Mouse (Mus musculus): ENCODE data around the gene Gm27029. TPM values are rescaled to one million over a fixed set of nuclear protein-coding genes. Genes with fewer than 3 reads are reported as not detected.
"Not testable (repeated sequence)": the region's sequence is repeated elsewhere in the genome, so short reads cannot be mapped to it uniquely, and the experiment has no call there.

The Gm27029 gene
- total RNA-seq (2021), result 1 to 10 TPM; 3.4 to 5.9 TPM
- long read RNA-seq, experiment 1, partial matches to known transcripts, result 1 of 1 reads
- long read RNA-seq, experiment 1, other reads (novel, unspliced or antisense), result 0 of 1 reads
- long read RNA-seq, experiment 2, partial matches to known transcripts, result 2 of 2 reads
- long read RNA-seq, experiment 2, other reads (novel, unspliced or antisense), result 0 of 2 reads

DNA sequence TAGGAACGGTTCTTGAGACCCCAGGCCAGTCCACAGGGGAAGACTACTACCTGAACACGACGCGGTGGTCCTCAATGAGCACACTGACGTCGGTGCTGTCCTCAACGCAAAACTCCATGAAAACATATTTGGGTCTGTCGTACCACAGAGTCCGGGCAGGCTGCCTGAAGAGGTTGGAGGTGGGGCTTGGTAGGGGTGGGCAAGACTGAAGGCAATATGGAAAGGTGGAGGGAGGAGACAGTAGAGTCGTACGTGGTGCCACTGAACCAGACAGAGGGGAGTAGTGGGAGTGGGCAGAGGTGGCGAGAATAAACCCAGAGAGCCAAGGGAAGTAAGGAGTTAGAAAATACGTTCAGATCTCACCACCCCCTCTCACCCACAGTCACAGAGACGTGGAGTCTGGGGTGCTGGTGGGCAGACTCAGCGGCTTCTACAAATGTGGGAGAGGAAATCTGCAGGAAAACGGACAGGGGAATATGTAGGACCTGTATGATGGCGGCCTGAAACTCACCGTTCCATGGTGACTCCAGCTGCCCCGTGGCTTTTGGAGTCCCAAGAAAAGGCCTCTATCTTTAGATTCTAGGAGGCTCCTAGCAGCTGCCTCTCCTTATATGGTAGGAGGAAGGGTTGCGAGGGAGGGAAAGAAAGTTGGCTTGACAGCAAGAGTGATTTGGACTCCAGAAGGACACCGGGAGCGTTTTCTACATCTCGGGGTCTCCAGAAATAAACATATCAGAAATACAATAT lies at the start of gene Gm27029:
Gene Gm27029, minus strand, starts transcription at position 692 of the 747 bp plus-strand sequence.
- no peak for DNase-seq (ENCODE audit: low spot score in 2 of 2)

DNA sequence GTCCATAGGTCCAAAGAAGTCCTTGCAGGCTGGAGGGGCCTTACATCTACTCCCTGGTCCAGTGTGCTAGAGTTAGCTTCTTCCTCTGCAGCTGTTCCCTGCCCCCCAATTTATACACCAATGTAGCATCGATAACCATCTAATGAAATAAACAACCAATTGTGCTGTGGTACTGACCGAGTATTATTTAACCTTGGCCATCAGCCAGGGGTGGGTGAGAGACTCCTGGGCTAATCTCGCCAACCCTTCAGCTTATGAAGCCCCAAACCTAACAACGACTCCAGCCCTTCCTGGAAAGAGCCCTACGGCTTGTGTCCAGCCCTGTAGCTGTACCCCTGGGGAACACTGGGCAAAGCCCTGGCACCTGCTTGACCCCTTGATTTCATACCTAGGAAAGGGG lies 49.7 kb upstream of the Gm27029 start:
- no peak for DNase-seq (ENCODE audit: low spot score in 2 of 2)

GRCm38 (mm10) chr11:101473686-101474085 lies 49.1 kb upstream of the Gm27029 start:
- DNase-seq (ENCODE audit: low spot score in 2 of 2), result not testable (repeated sequence)

DNA sequence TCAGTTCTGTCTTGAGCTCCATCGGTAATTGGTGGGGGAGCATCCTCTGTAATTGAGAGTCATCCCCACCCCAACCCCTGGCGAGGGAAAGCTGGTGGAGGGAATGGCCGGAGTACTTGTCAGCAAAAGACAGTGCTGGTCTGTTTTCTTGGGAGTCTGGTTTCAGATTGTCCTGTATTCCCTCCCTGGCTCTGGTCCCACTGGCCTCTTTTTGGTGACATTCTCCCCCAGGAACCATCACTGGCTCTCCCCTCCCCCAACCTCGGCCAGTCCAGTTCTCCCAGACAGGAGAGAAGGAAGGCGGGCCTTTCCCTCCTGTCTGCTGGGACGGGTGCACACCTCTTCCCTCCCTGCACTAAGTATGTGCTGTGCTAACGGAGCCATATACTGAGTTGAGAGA lies 47.7 kb upstream of the Gm27029 start:
- no peak for DNase-seq (ENCODE audit: low spot score in 2 of 2)

DNA sequence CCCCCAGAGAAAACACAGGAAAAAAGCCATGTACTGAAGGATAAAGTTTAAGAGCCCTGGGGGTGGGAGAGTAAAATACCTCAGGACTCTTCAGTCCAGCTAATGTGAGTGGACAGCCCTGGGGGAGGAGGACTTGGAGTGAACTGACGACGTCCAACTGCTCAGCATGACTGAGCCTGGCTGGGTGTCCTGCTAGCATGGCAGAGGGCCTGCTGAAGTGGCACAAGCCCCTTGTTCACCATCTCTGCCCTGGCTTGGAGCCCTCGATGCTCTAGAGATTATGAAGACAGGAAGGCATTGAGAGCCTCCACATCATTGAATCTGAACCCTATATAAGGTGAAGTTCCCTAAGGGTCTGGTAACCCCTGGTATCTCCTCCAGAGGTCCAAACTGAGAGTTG lies 47.3 kb upstream of the Gm27029 start:
- no peak for DNase-seq (ENCODE audit: low spot score in 2 of 2)

- no peak for DNase-seq (ENCODE audit: low spot score in 2 of 2)
These were observed 45.6 kb upstream of the Gm27029 start for GRCm38 (mm10) chr11:101470206-101470605.

GRCm38 (mm10) chr11:101469155-101469554 lies 44.6 kb upstream of the Gm27029 start:
- DNase-seq (ENCODE audit: low spot score in 2 of 2), result no peak

- no peak for DNase-seq (ENCODE audit: low spot score in 2 of 2)
These were observed 44.1 kb upstream of the Gm27029 start for GRCm38 (mm10) chr11:101468731-101469130.

GRCm38 (mm10) chr11:101468263-101468688 lies 43.7 kb upstream of the Gm27029 start:
- no peak for DNase-seq (ENCODE audit: low spot score in 2 of 2)

- DNase-seq (ENCODE audit: low spot score in 2 of 2), result peak; percentile 44
These were observed 43.1 kb upstream of the Gm27029 start for GRCm38 (mm10) chr11:101467477-101468262.

GRCm38 (mm10) chr11:101466552-101466950 lies 42.0 kb upstream of the Gm27029 start:
- DNase-seq (ENCODE audit: low spot score in 2 of 2), result not testable (repeated sequence)

DNA sequence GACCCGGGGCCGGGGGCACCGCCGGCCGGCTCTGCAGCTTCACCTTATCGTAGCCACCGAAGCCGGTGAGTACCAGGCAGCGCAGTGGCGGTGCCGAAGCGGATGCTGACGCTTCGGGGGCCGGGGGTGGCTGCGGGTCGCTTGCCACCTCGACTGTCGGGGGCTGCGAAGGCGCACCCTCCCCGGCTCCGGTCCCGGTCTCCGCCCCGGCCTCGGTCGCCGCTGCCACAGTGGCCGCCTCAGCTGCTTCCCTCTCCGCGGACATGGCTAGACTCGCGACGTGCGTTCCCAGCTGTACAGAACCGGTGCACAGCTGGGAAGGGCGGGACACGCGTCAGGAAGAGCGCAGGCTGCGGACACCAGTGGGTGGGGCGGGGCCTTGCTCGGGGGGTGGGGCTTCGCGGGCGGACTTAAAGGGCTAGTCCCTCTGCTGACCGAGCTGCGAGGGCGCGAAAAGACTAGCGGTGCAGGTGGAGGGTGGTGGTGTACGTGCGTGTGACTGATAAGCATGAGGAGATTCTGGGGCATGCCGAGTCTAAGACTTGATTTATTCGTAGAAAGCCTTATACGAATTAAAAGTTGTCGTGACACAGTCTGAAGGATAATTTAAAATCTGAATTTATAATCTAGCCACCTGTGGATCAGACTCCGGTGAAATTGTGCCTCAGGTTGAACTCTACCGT lies 41.4 kb upstream of the Gm27029 start, which contains the start of gene Vat1:
Gene Vat1, minus strand, starts transcription at position 362 of the 683 bp plus-strand sequence.
- peak; percentile 41 to 53 for DNase-seq (ENCODE audit: low spot score in 2 of 2)

DNA sequence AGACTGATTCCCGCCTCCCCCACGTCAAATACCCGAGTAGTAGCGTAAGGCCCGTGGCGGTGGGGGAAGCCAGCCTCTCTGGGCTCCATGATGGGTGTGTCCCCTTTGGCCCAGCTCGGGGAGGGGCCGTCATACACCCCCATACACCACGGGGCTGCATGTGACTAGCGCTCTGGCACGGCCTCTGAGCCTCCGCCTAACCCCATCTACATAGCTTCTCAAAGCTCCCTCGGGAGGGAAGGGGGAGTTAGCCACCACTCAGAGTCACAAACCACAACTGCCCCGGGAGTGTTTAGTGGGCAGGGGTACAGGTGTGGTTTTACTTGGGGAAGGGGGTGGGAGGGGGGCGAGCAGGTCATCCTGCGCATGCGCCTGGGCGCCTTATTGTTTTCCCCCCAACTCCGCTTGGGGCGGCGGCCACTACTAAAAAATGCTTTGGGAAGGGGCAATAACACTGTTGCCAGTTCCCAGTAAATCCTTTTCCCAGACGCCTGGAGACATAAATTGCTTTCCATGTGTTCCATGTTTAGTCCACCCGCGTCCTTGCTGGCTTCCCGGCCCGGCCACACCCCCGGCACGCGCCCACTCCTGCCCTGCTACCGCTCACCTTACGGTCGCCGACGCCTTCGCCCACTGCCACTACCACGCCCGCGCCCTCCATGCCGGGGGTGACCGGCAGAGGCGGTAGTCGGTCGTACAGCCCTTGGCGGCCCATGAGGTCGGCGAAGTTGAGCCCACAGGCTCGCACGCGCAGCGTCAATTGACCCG lies 40.7 kb upstream of the Gm27029 start:
- DNase-seq (ENCODE audit: low spot score in 2 of 2), result peak in 1 of 2 experiments; percentile 48

GRCm38 (mm10) chr11:101464211-101465100 lies 39.9 kb upstream of the Gm27029 start, which contains the start of gene Rnd2:
Rnd2 (plus strand) TSS chr11:101464999.
- DNase-seq (ENCODE audit: low spot score in 2 of 2), result no peak

- no peak for DNase-seq (ENCODE audit: low spot score in 2 of 2)
These were observed 38.2 kb upstream of the Gm27029 start for GRCm38 (mm10) chr11:101462583-101463440.

DNA sequence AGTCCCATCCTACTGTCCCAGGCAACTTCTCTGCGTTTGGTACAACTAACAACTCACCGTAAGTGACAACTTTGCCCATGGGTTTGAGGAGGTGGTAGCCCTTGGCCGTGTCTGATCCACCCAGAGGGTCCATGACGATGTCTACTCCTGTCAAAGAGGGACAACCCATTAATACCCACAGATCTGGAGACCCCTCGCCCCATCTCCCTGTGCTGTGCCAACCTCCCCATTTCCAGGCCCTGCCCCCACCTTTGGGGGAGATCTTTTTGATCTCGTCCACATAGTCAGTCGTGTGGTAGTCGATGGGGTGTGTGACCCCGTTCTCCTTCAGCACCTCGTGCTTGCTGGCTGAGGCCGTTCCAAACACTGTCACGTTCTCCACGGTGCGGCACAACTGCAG lies 37.5 kb upstream of the Gm27029 start:
- DNase-seq (ENCODE audit: low spot score in 2 of 2), result no peak

- DNase-seq (ENCODE audit: low spot score in 2 of 2), result no peak
These were observed 35.7 kb upstream of the Gm27029 start for GRCm38 (mm10) chr11:101460321-101460720.

DNA sequence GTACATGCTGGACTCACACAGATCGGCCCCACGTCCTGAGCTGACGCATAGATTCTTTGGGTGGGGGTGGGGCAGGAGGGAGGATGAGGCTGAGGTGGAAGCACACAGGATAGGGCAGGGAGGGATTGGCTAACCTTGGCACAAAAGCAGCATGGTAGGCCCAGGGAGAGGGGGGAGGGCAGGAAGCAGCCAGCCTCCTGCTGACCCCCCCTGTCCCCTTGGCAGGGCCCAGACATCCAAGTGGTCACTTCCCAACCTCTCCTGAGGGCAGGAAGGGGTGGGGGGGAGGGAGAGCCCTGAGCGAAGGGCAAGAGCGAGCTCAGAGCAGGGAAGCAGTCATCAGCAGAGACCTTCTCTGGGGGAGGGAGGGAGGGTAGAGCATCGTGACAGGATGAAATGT lies 35.1 kb upstream of the Gm27029 start:
- no peak for DNase-seq (ENCODE audit: low spot score in 2 of 2)

All from adrenal gland, postnatal 4 days (tissue).